Mouse (Mus musculus) brown adipose tissue, adult 24 weeks (tissue): ENCODE data around the gene Znhit2. TPM values are rescaled to one million over a fixed set of nuclear protein-coding genes. Genes with fewer than 3 reads are reported as not detected.
"Not testable (repeated sequence)": the region's sequence is repeated elsewhere in the genome, so short reads cannot be mapped to it uniquely, and the experiment has no call there.

Experiments
- H3K27ac ChIP-seq: fragments of 200-500 bp; replicated peaks from 2 replicates; pipeline ENCODE4 v1.5.1; 2012; ENCODE audit warnings: low read depth, mild to moderate bottlenecking, low read length
- H3K4me1 ChIP-seq: fragments of 200-500 bp; 2 replicates; pipeline ENCODE4 v1.6.1; 2012; ENCODE audit warnings: low read length, mixed read lengths; ENCODE audit not compliant: control insufficient read depth, insufficient read depth, insufficient read length
- H3K4me3 ChIP-seq: fragments of 200-500 bp; 2 replicates; pipeline ENCODE4 v1.5.1; 2012; ENCODE audit warnings: low read depth, mild to moderate bottlenecking, low read length, moderate library complexity; ENCODE audit not compliant: insufficient read depth
- polyA plus RNA-seq: library from polyadenylated mRNA; stranded (reverse); fragments of >200 nt; gene quantifications from 2 replicates; pipeline ENCODE4 v1.2.4, GENCODE M21; 2012; ENCODE audit not compliant: missing spikeins, insufficient read depth, insufficient read length

Znhit2 gene
- polyA plus RNA-seq, 1 experiment: 11.3 TPM

DNA sequence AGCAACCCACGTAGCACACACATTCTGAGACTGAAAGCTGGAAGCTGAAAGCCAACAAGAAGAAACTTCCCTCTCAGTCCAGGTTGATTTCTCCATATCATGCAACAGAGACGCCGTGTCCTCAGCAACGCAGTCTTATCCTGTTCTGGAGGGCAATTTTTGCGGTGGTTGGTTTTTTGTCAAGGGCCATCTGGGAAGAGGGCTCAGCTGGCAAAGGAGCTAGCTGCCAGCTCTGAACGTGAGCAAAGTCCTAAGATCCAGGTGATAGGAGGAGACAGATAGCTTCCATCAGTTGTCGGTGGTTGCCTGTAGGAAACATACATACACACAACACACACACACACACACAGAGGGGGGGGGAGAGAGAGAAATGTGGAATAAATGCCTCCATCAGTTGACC, 22.7 kb upstream of the Znhit2 start:
- Histone ChIP-seq H3K4me1 (no peaks in the 10 kb centered on the region), H3K4me3 (no peak overlapping the region), H3K27ac (no peak overlapping the region)

DNA sequence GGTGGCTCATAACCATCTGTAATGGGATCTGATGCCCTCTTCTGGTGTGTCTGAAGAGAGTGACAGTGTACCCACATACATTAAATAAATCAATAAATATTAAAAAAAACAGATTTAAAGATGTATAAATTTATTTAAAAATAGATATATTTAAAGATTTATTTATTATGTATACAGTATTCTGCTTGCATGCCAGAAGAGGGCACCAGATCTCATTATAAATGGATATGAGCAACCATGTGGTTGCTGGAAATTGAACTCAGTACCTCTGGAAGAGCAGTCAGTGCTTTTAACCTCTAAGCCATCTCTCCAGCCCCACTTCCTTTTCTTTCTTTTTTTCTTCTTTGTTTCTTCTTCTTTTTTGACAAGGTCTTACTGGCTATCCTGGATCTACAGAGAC, 21.0 kb upstream of the Znhit2 start:
- Histone ChIP-seq H3K4me1 (no peaks in the 10 kb centered on the region), H3K4me3 (no peak overlapping the region), H3K27ac (no peak overlapping the region)

DNA sequence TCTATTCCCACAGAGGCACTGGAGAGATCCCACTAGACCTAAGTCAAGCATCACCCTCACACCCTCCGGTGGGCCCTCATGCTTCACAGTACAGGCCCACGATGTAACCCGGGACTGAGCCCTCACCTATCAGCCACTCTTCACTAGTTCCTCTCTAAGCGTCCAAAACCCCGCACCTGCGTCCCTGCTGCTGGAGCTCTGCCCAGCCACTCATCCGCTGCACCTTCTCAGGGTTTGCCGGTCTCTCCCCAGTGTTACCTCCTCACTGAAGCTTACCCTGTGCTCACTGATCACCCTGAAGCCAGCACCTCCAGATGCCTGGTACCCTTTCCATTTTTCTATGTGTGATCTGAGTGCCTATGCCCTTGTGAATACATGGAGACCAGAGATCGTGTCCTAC, 18.7 kb upstream of the Znhit2 start:
- Histone ChIP-seq H3K27ac (no peak overlapping the region), H3K4me1 (no peaks in the 10 kb centered on the region), H3K4me3 (no peak overlapping the region)

DNA sequence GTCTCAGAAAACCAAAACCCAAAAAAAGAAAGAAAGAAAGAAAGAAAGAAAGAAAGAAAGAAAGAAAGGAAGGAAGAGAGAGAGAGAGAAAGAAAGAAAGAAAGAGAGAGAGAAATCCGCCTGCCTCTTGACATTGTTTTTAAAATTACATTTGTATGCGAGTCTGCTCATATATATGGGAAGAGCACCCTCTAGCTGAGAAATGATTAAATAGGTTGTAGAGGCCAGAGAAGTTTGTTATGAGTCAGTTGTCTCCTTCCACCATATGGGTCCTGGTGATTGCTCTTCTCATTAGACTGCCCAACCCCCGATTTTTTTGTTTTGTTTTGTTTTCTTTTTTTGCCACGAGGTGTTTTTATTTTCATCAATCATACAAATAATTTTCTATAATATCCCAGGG, 16.9 kb upstream of the Znhit2 start:
- H3K4me3 ChIP-seq, H3K4me1 ChIP-seq, H3K27ac ChIP-seq: not testable (repeated sequence)

DNA sequence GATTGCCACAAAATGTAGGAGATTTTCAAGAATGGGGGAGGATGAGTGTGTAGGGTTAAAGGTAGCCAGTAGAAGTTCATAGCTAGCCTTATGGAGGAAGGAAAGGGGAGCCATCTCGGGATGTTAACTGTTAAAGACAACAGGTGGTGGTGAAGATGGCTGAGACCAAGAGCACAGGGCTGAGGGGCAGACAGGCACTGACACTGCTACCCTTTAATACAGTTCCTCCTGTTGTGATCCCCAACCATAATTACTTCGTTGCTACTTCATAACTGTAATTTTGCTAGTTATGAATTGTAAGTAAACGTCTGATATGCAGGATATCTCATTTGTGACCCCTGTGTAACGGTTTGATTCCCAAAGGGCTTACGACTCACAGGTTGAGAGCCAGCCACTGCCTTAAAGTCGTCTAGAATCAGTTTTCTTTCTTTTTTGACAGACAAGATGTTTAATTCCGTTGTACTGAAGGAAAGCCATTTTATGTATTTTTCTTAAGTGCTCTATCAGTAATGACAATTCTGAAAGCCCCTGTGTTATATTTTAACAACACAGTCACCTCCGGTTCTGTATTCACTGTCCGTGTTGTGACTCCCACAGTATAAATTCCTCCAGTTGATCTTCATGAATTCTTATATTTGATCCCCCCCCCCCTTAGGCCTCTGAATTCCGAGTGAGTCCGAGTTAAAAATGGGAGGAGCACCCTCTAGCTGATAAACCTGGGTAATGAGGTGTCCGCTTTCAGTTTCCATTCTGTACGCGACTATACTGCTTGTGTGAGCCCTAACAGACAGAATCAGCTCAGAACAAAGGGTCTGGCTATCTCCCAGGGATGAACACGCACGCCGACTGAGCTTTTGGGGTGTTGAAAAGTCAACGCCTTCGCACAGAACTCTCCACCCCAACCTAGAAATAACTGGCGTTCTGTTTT, 15.4 kb upstream of the Znhit2 start:
- peak overlapping the region; percentile 73 for H3K4me3 ChIP-seq
- H3K4me1 ChIP-seq: peaks cover 3% of the 10 kb centered on the region; the same call in 1 of the 2 replicates
- H3K27ac ChIP-seq: peak overlapping the region; percentile 85

DNA sequence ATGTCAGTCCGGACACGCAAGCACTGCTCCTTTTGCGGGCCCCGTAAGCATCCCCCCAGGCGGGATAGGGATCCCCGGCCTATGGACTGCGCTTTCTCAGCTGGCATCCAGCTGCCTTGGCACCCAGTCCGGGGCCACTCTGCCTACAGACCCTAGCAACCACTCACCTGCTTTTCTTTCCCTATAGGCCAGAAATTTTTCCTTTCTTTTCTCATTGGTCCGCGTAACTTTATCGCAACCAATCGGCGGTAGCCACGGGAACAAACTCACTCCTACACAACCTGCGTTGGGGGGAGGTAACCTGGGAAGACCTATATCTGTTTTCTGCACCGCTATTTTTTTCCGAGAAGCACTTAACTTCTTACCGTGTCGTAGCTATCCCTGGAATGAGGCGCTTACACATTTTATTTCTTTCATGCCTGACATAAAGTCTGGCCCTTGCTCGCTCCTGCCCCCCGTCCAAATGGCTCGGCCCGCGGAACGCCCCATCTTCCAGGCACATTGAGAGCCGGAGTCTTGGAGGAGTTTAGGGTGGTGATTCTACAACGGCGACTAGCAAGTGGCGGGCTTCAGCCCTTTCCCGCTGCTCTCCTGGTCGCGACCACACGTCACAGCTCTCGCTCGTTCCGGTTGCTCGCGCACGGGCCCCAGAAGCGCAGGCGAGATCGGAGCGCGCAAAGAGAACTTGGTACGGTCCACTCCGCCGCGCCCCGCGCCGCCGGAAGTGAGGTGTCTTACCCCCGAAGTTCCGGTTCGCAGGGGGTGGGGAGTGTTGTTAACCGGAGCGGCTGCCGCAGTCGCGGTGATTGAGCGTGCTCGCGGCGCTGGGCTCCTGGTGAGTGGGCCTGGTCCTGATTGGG, 14.5 kb upstream of the Znhit2 start, which contains the start of gene Syvn1:
Gene Syvn1, plus strand, starts transcription at position 283 of the 860 bp plus-strand sequence.
- peak within 1 kb of the TSS; percentile 96 for H3K27ac ChIP-seq
- H3K4me1 ChIP-seq: peaks cover 3% of the 10 kb centered on the region; the same call in 1 of the 2 replicates
- peak within 1 kb of the TSS; percentile 73 for H3K4me3 ChIP-seq

DNA sequence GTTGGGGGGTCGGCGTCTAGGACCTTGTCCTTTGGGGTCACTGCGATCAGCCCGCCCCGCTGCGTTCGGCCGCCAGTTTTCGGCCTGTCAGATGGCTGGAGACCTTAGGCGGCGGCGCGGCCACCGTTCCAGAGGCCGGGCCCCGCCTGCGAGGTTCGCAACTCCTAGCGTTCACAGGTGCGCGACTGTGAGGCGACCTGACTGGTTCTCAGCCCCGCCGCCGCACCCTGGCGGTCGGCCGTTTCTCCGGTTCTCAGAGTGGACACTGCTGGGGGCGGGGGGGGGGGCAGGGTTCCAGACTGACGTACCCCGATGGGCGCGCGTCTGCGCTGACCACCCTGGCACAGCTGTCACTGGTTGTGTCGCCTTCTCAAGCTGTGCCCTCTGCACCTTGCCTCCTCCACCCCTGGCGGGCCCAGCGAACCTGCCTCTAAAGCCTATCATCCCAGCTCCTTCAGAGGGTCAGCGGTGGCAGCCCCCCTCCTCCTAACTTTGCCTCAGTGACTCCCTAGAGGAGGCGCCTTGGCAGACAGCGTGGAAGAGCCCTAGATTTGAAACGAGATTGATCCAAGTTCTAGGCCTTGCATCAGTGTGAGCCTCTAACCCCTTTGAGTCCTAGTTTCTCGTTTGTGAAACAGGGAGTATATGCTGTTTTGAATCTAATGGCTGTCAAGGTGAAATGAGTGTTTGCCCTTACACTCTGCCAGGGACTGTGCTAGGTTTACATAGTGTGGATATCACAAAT, 13.7 kb upstream of the Znhit2 start:
- peak overlapping the region; percentile 73 for H3K4me3 ChIP-seq
- H3K27ac ChIP-seq: peak overlapping the region; percentile 71
- peaks cover 3% of the 10 kb centered on the region; the same call in 1 of the 2 replicates for H3K4me1 ChIP-seq

DNA sequence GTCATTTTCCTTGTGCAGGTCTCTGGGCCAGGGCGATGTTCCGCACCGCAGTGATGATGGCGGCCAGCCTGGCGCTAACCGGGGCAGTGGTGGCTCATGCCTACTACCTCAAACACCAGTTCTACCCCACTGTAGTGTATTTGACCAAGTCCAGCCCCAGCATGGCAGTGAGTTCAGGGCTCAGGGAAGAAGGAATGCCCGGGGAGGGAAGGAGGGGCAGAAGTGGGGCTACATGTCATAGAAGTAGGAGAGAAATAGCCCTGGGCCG, 13.2 kb upstream of the Znhit2 start:
- peaks cover 3% of the 10 kb centered on the region; the same call in 1 of the 2 replicates for H3K4me1 ChIP-seq
- H3K4me3 ChIP-seq: peak overlapping the region; percentile 73
- H3K27ac ChIP-seq: no peak overlapping the region

DNA sequence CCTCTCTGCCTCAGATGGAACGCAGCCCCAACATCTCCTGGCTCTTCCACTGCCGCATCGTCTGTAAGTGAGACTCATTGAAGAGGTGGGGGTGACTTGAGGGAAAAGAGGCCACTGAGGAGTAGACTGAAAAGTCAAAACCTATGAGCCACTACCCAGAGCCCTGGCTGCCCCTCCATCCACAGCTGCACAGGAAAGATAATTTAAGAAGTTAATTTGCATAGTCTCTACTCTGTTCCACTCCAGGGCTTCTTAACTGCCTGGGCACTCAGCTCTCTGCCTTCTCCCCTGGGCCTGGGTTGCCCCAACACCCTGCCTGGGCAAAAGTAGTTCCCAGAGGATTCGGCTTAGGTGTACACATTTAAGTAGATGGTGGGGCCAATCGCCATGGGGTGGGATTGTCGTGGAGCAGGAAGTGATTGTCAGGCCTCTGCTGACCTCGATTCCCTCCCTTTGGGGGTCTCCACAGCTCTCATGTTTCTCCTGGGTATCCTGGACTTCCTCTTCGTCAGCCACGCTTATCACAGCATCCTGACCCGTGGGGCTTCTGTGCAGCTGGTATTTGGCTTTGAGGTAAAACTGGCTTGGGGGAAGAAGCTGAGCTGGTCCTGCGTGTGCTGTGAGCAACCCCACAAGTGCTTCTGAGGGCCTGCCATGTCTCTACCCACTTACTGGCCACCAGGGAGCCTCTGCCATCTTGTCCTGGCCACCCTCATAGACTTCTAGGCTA, 12.1 kb upstream of the Znhit2 start:
- H3K27ac ChIP-seq: no peak overlapping the region
- H3K4me1 ChIP-seq: peaks cover 3% of the 10 kb centered on the region; the same call in 1 of the 2 replicates
- no peak overlapping the region for H3K4me3 ChIP-seq

DNA sequence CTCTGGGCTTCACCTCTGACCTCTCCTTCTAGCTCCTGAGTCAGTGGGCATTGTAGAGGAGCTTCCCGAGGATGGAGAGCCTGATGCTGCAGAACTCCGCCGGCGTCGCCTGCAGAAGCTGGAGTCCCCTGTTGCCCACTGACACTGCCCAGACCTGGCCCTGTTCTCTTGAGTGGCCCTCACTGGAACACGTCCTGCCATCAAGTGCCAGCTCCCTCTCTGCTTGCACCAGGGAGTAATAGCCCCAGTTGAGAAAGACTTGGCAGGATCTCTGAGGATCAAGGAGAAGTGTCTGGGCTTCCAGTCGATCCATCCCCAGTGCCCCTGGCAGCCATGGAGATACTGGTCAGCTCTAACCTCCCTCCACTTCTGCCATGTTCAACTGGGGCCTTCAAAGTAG, 8.5 kb upstream of the Znhit2 start:
- Histone ChIP-seq H3K27ac (no peak overlapping the region), H3K4me3 (no peak overlapping the region), H3K4me1 (peaks cover 3% of the 10 kb centered on the region; the same call in 1 of the 2 replicates)

DNA sequence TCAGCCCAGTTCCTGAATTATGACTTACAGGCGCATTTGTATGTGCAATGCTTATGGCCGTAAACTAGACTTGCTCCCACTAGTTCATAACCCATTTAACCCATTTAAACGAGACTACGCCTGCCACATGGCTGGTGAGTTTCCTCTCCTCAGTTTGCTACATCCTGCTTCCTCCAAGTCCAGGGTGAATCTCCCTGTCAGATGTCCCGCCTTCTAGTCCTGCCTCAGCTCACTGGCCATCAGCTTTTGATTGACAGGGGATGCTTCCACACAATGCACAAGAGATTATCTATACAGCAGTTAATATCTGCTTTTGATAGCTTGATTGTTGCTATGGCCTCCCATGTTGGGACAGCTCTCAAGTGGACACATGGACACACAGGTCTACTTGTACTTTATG, 6.7 kb upstream of the Znhit2 start:
- no peaks in the 10 kb centered on the region; the same call in 1 of the 2 replicates for H3K4me1 ChIP-seq
- no peak overlapping the region for H3K27ac ChIP-seq

DNA sequence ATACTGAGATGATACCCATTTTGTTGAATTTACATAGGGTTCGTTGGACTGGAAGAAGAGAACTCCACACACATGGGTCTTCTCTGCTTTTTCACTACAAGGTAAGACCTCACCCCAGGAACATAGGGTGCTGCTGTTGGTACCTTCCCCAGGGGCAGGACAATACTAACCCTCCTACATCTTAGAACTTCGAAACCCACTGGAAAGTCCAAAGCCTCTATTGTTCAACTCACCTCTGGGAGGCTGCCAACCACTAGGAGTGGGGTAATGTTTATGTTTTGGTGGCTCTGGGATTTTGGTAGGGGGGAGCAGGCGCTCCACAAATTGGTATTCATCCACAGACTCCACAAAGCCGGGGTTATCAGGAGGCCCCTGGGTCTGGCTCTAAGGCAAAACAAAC, 4.3 kb upstream of the Znhit2 start:
- H3K4me3 ChIP-seq: peak overlapping the region; percentile 84
- H3K4me1 ChIP-seq: no peaks in the 10 kb centered on the region; the same call in none of the 2 replicates
- no peak overlapping the region for H3K27ac ChIP-seq

More for the DNA sequence above, 6.7 kb upstream of the Znhit2 start:
- H3K4me3 ChIP-seq: no peak overlapping the region

DNA sequence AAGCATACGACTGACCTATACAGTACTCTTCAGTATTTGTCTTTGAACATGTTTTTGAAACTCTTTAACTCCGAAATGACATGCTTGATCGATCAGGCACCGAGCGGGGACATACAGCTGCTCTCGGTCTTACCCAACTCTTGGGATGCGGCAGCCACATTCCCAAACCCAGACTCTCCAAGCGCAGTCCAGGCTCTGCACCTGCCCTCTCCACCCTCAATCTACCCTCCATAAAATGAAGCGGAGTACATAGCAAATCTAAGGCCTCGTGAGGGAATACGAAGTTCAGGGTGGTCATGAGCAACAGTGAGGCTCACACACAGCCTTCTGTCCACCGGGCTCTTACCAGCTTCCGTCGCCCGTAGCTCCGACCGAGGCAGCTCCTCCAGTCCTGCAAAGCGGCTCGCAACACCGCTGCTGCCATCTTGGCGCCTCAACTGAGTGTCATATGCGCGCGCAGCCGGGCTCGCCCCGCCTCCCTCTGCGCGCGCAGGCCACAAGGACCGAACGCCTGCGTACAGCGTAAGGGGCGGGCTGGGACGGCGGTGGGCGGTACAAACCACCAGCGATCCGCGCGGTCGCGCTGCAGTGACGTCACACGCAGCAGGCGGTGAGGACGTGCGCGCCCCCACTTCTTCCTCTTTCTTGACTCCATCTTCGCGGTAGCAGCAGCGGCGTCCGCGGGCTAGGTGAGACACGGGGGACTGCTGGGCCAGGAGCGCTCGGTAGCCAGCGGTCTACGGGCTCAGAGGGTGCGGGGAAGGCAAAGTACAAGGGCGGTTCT, 3.5 kb upstream of the Znhit2 start, which contains the start of the genes Mrpl49 and Fau:
Gene Mrpl49, minus strand, starts transcription at position 473 of the 784 bp plus-strand sequence.
Gene Fau, plus strand, starts transcription at position 532 of the 784 bp plus-strand sequence.
- H3K4me1 ChIP-seq: peaks cover 6% of the 10 kb centered on the region
- H3K4me3 ChIP-seq: peak within 1 kb of the TSS; percentile 94
- peak within 1 kb of the TSS; percentile 89 for H3K27ac ChIP-seq
